Mouse (Mus musculus): ENCODE results near the gene Nol10. TPM values are rescaled to one million over a fixed set of nuclear protein-coding genes. Genes with fewer than 3 reads are reported as not detected.

Nol10 gene
- 1 to 10 TPM; 7.1 to 7.4 TPM for total RNA-seq (2021)
- long read RNA-seq, experiment 1, partial matches to known transcripts = 0 of 1 reads
- long read RNA-seq, experiment 1, other reads (novel, unspliced or antisense) = 0 of 1 reads
- long read RNA-seq, experiment 2, partial matches to known transcripts = 1 of 6 reads
- long read RNA-seq, experiment 2, other reads (novel, unspliced or antisense) = 1 of 6 reads

GRCm38 (mm10) chr12:17348048-17349036 lies at the start of gene Nol10:
TSS of gene Nol10 (plus strand) at chr12:17348458.
- intact Hi-C loops (cut with DNase I) = loop anchor here (5.0 kb wide), 1 partner anchor 546 kb away; the partner anchor contains the start of gene Greb1
- DNase-seq = peak; percentile 87 to 94

- intact Hi-C loops (cut with DNase I) = no loop called here
Measured at GRCm38 (mm10) chr12:17299902-17300301, 48.4 kb upstream of the Nol10 start.

GRCm38 (mm10) chr12:17305445-17305844 lies 42.8 kb upstream of the Nol10 start:
- intact Hi-C loops (cut with DNase I) = no loop called here
- DNase-seq = peak in 1 of 2 experiments; percentile 13

More at GRCm38 (mm10) chr12:17299902-17300301, 48.4 kb upstream of the Nol10 start:
- no peak for DNase-seq

GRCm38 (mm10) chr12:17308246-17308645 lies 40.0 kb upstream of the Nol10 start:
- intact Hi-C loops (cut with DNase I) = no loop called here
- no peak for DNase-seq

- intact Hi-C loops (cut with DNase I) = no loop called here
- DNase-seq = no peak
Measured at GRCm38 (mm10) chr12:17310852-17311839, 37.1 kb upstream of the Nol10 start.

- intact Hi-C loops (cut with DNase I) = no loop called here
Measured at GRCm38 (mm10) chr12:17316096-17316495, 32.2 kb upstream of the Nol10 start.

GRCm38 (mm10) chr12:17317970-17318369 lies 30.3 kb upstream of the Nol10 start:
- no peak for DNase-seq
- intact Hi-C loops (cut with DNase I) = no loop called here

More at GRCm38 (mm10) chr12:17316096-17316495, 32.2 kb upstream of the Nol10 start:
- DNase-seq = no peak

GRCm38 (mm10) chr12:17318453-17318852 lies 29.8 kb upstream of the Nol10 start:
- intact Hi-C loops (cut with DNase I) = no loop called here
- no peak for DNase-seq

GRCm38 (mm10) chr12:17324549-17325470 lies 23.4 kb upstream of the Nol10 start:
- intact Hi-C loops (cut with DNase I) = no loop called here
- peak; percentile 3 to 11 for DNase-seq

GRCm38 (mm10) chr12:17329259-17329658 lies 19.0 kb upstream of the Nol10 start, which contains the start of gene Atp6v1c2:
TSS of gene Atp6v1c2 (minus strand) at chr12:17329359.
- DNase-seq = no peak
- intact Hi-C loops (cut with DNase I) = no loop called here

- DNase-seq = no peak
- intact Hi-C loops (cut with DNase I) = no loop called here
Measured at GRCm38 (mm10) chr12:17333459-17333858, 14.8 kb upstream of the Nol10 start.

GRCm38 (mm10) chr12:17338338-17338737 lies 9.9 kb upstream of the Nol10 start:
- intact Hi-C loops (cut with DNase I) = no loop called here
- DNase-seq = no peak

GRCm38 (mm10) chr12:17339114-17339905 lies 8.9 kb upstream of the Nol10 start:
- intact Hi-C loops (cut with DNase I) = no loop called here
- no peak for DNase-seq

- DNase-seq = peak in 1 of 2 experiments; percentile 14
- intact Hi-C loops (cut with DNase I) = loop anchor here (5.0 kb wide), 1 partner anchor 545 kb away; the partner anchor contains the start of gene Greb1
Measured at GRCm38 (mm10) chr12:17347327-17348047, 771 bp upstream of the Nol10 start.

- intact Hi-C loops (cut with DNase I) = no loop called here
- no peak for DNase-seq
Measured at GRCm38 (mm10) chr12:17350106-17350505, 1.8 kb downstream of the Nol10 start.

GRCm38 (mm10) chr12:17356853-17357252 lies 8.6 kb downstream of the Nol10 start:
- DNase-seq = no peak
- intact Hi-C loops (cut with DNase I) = no loop called here

GRCm38 (mm10) chr12:17357795-17358194 lies 9.5 kb downstream of the Nol10 start:
- intact Hi-C loops (cut with DNase I) = no loop called here
- DNase-seq = no peak

Data from heart, postnatal 14 days (tissue).